Mouse (Mus musculus) heart, adult 2 months (tissue): ENCODE measurements at regions not wholly inside any gene's neighbourhood (a gene's known extent, or its start where the extent isn't known, plus 50 kb on each side); places are given as distances from the start of the nearest gene placed in this dataset.

Source experiments
- CTCF ChIP-seq: fragments of 200-600 bp; IDR thresholded peaks from 2 replicates; pipeline ENCODE4 v1.8.1; 2022; ENCODE audit warnings: antibody characterized with exemption, mild to moderate bottlenecking, moderate library complexity
- EP300 ChIP-seq: fragments of 200-500 bp; IDR thresholded peaks from 2 replicates; pipeline ENCODE4 v1.6.1; 2011; ENCODE audit warnings: low read depth, low read length, control low read depth; ENCODE audit not compliant: insufficient read depth

DNA sequence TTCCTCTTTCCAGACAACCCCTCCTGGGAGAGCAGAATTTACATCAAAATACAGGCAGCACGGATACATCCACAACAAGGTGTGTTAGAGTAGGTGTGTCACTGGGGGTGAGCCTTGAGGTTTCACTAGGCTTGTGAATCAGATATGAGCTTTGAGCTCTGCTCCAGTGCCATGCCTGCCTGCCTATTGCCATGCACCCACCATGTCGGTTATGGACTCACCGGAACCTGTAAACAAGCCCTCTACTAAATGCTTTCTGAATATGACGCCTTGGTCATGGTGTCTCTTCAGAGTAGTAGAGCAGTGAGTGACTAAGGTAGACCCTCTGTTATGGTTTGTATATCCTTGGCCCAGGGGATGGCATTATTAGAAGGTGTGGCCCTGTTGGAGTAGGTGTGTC, 52.3 kb upstream of the Stt3b start:
- no peak for TF ChIP-seq CTCF
- no peak for TF ChIP-seq EP300
